17 mouse cellular contexts compared by ENCODE assay signal in genomic region chr17:78791068-78791689, GRCm38 (mm10). TPM values are rescaled to one million over a fixed set of nuclear protein-coding genes. Genes with fewer than 3 reads are reported as not detected.
DNase-seq lines count a peak whose midpoint lies in the region; ATAC-seq lines count a peak whose summit lies in the region.
"Had no signal": no experiment of that assay in that cellular context is flagged by ENCODE, and none has a peak within 500 bp of the region (broad histone marks: within the 10 kb centered on the region; RNA-seq: fewer than 3 reads in every experiment).

No protein-coding gene starts in this region.

- DNase-seq in adrenal gland, postnatal 10 days, result peak; percentile 3
- no peak for DNase-seq in adrenal gland, adult 8-10 months
- peak; percentile 9 for DNase-seq in ovary, postnatal 36 days (ENCODE audit: low spot score)
- no peak for DNase-seq in ovary, postnatal 14 days (ENCODE audit: low spot score)
- peak; percentile 14 for DNase-seq in skeletal muscle tissue, adult 2 months (ENCODE audit: low read depth, low spot score)
- no peak for DNase-seq in yolk sac, embryonic 10.5 days (ENCODE audit: low spot score)
- DNase-seq: adrenal gland, adult 2 months; kidney, postnatal 14 days; thymus, postnatal 4 days had no signal

- H3K9ac ChIP-seq in heart, embryonic 13.5 days, result no peak overlapping the region; the same call in 1 of the 2 replicates
- no peak overlapping the region for H3K9ac ChIP-seq in liver, embryonic 12.5 days
- H3K9ac ChIP-seq: embryonic facial prominence, embryonic 13.5 days; neural tube, embryonic 12.5 days had no signal

- peaks cover 40% of the 10 kb centered on the region for H3K4me1 ChIP-seq in heart, embryonic 13.5 days
- peaks cover 5% of the 10 kb centered on the region; the same call in 1 of the 2 replicates for H3K4me1 ChIP-seq in liver, embryonic 12.5 days
- H3K4me1 ChIP-seq: embryonic facial prominence, embryonic 13.5 days; neural tube, embryonic 12.5 days had no signal

- no peaks in the 10 kb centered on the region for H3K27me3 ChIP-seq in heart, embryonic 13.5 days (replicated peaks)
- no peaks in the 10 kb centered on the region for H3K27me3 ChIP-seq in liver, embryonic 12.5 days (replicated peaks)
- H3K27me3 ChIP-seq: CH12.LX; embryonic facial prominence, embryonic 13.5 days; neural tube, embryonic 12.5 days had no signal

- WGBS in heart, embryonic 13.5 days, result 18% methylated on average over 7 of the region's 7 CpGs
- 68% methylated on average over 7 of the region's 7 CpGs for WGBS in liver, embryonic 12.5 days (ENCODE audit: insufficient replicate concordance)

- peak overlapping the region; percentile 98 for H3K27ac ChIP-seq in heart, embryonic 13.5 days (replicated peaks)
- no peak overlapping the region for H3K27ac ChIP-seq in liver, embryonic 12.5 days
- H3K27ac ChIP-seq: embryonic facial prominence, embryonic 13.5 days; neural tube, embryonic 12.5 days; stomach, postnatal 0 days had no signal

- peaks cover 50% of the 10 kb centered on the region for H3K36me3 ChIP-seq in heart, embryonic 13.5 days
- peaks cover 34% of the 10 kb centered on the region for H3K36me3 ChIP-seq in liver, embryonic 12.5 days

- H3K9me3 ChIP-seq in heart, embryonic 13.5 days, result no peaks in the 10 kb centered on the region; the same call in 1 of the 2 replicates
- no peaks in the 10 kb centered on the region for H3K9me3 ChIP-seq in liver, embryonic 12.5 days (replicated peaks)
- H3K9me3 ChIP-seq: embryonic facial prominence, embryonic 13.5 days; neural tube, embryonic 12.5 days had no signal

- H3K4me2 ChIP-seq in heart, embryonic 13.5 days, result peak overlapping the region; percentile 41; the same call in 1 of the 2 replicates
- H3K4me2 ChIP-seq in liver, embryonic 12.5 days, result no peak overlapping the region
- H3K4me2 ChIP-seq: embryonic facial prominence, embryonic 13.5 days; neural tube, embryonic 12.5 days had no signal

- peak; percentile 75; the same call in 1 of the 2 replicates for ATAC-seq in heart, embryonic 13.5 days (ENCODE audit: extremely low read depth, insufficient number of reproducible peaks, low FRiP score, low TSS enrichment)
- ATAC-seq in liver, embryonic 12.5 days, result no peak
- ATAC-seq: inflammation-experienced regulatory T-cells, adult 6 months; midbrain, embryonic 16.5 days had no signal

- H3K4me3 ChIP-seq in heart, embryonic 13.5 days, result no peak overlapping the region
- no peak overlapping the region for H3K4me3 ChIP-seq in liver, embryonic 12.5 days
- H3K4me3 ChIP-seq: embryonic facial prominence, embryonic 13.5 days; neural tube, embryonic 12.5 days had no signal

RNA-seq across cellular contexts. Expression of gene Heatr5b, which starts 44.0 kb away (rescaled TPM):
- total RNA-seq in adrenal gland, postnatal 10 days (2021), result 10 to 100 TPM; 24.0 to 29.2 TPM
- 10 to 100 TPM; 34.7 to 46.4 (median 40.2) TPM for total RNA-seq in adrenal gland, adult 8-10 months (2022)
- polyA plus RNA-seq in heart, embryonic 13.5 days (2015; fragmentation: Nextera tagmentation; extraction: Ambion mirVana), result 16.0 and 18.8 TPM in 2 replicates
- 6.8 and 7.6 TPM in 2 replicates for polyA plus RNA-seq in liver, embryonic 12.5 days (2016; fragmentation: Nextera tagmentation; extraction: Ambion mirVana)

RNA-seq across cellular contexts. Expression of gene Gpatch11, which starts 44.2 kb away (rescaled TPM):
- total RNA-seq in adrenal gland, postnatal 10 days (2021), result 10 to 100 TPM; 21.6 to 24.9 TPM
- 10 to 100 TPM; 24.6 to 34.9 (median 29.6) TPM for total RNA-seq in adrenal gland, adult 8-10 months (2022)
- polyA plus RNA-seq in heart, embryonic 13.5 days (2015; fragmentation: Nextera tagmentation; extraction: Ambion mirVana), result 33.1 and 35.7 TPM in 2 replicates
- 20.3 and 20.8 TPM in 2 replicates for polyA plus RNA-seq in liver, embryonic 12.5 days (2016; fragmentation: Nextera tagmentation; extraction: Ambion mirVana)

RNA-seq across cellular contexts. Expression of gene Strn, which starts 54.2 kb away (rescaled TPM):
- 10 to 100 TPM; 20.5 to 25.2 TPM for total RNA-seq in adrenal gland, postnatal 10 days (2021)
- total RNA-seq in adrenal gland, adult 8-10 months (2022), result 10 to 100 TPM; 23.5 to 28.1 (median 27.6) TPM
- 10.3 and 11.0 TPM in 2 replicates for polyA plus RNA-seq in heart, embryonic 13.5 days (2015; fragmentation: Nextera tagmentation; extraction: Ambion mirVana)
- 4.7 and 4.8 TPM in 2 replicates for polyA plus RNA-seq in liver, embryonic 12.5 days (2016; fragmentation: Nextera tagmentation; extraction: Ambion mirVana)

Comparison
In these comparisons a context has a peak if more than half of its experiments do, and no peak if none do; other contexts are left out.
1. DNase-seq: peak in adrenal gland, postnatal 10 days (single experiment), ovary, postnatal 36 days (single experiment) and skeletal muscle tissue, adult 2 months (single experiment); none in adrenal gland, adult 8-10 months (single experiment), ovary, postnatal 14 days (single experiment) and yolk sac, embryonic 10.5 days (single experiment).